Mouse (Mus musculus) Patski (cell line): ENCODE measurements around the gene Catsperg1. TPM values are rescaled to one million over a fixed set of nuclear protein-coding genes. Genes with fewer than 3 reads are reported as not detected.
A peak's percentile ranks its signal among the peaks of the same experiment; 100 is the strongest.
"Not testable (repeated sequence)": the region's sequence is repeated elsewhere in the genome, so short reads cannot be mapped to it uniquely, and the experiment has no call there.

ENCODE experiments used
- ATAC-seq: fragments of 100-300 bp; one replicate; pipeline ENCODE4 v1.8.0; 2021
- CTCF ChIA-PET: fragments of 350-600 bp; sonication (Branson Sonifier 250); formaldehyde crosslinking; loops from one replicate; lab custom pipeline; 2022; ENCODE audit warnings: inconsistent platforms; lab: Charles Lee
- POLR2A ChIA-PET: fragments of 350-600 bp; sonication (Branson Sonifier 250); formaldehyde crosslinking; loops from one replicate; lab custom pipeline; 2022; ENCODE audit warnings: antibody characterized with exemption, inconsistent platforms; lab: Charles Lee
- DNase-seq: peaks from one replicate; pipeline ENCODE4 v3.0.0-alpha.2; 2011; ENCODE audit warnings: low read depth, low spot score
- H3K27me3 ChIP-seq: fragments of 371-371 bp; one replicate; pipeline ENCODE4 v1.5.1; 2021
- CTCF ChIP-seq: fragments of 100-300 bp; IDR thresholded peaks from one replicate; pipeline ENCODE4 v1.5.1; 2021
- in situ Hi-C: fragments of 300-500 bp; cut with MboI; formaldehyde crosslinking; loops from 3 replicates; pipeline ENCODE4 v1.11.1; 2018; ENCODE audit warnings: low pct_unique_long_range_greater_than_20kb, mixed read lengths
- polyA plus RNA-seq: library from polyadenylated mRNA; unstranded; gene quantifications from one replicate; pipeline ENCODE4 v1.2.3, GENCODE M21; 2021

The Catsperg1 gene
- polyA plus RNA-seq, 1 experiment from 2014 or later, result not detected

DNA sequence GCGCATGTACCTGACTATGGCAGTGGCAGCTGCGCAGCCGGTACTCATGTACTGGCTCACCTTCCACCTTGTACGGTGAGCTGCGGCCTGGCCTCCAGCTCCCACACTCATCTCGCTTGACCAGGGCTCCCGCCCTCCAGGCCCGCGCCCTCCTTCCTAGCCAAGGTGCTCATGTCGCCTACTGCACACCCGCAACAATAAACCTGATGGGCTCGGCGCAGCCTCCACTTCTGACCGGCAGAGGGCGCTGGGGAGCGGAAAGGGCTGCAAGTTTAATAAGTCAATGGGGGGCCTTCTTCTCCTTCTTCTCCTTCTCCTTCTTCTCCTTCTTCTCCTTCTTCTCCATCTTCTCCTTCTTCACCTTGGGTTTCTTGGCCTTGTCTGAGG, 33.5 kb upstream of the Catsperg1 start:
- no peaks in the 10 kb centered on the region for H3K27me3 ChIP-seq
- POLR2A ChIA-PET, result interaction anchor here (0.8 to 4.6 kb wide), 11 partner anchors 8 to 67 kb away, joined by 3 to 49 read pairs (median 7); partner anchors contain the start of gene Spint2
- CTCF ChIA-PET, result interaction anchor here (0.7 to 3.9 kb wide), 16 partner anchors 9 to 300 kb away, joined by 3 to 29 read pairs (median 6); partner anchors contain the start of genes Spint2 and Yif1b
- in situ Hi-C loops, result loop anchor here (5.0 kb wide), 1 partner anchor 35 kb away; the partner anchor contains the start of gene Spint2
- DNase-seq (no peak), ATAC-seq (no peak)
- no peak for TF ChIP-seq CTCF

DNA sequence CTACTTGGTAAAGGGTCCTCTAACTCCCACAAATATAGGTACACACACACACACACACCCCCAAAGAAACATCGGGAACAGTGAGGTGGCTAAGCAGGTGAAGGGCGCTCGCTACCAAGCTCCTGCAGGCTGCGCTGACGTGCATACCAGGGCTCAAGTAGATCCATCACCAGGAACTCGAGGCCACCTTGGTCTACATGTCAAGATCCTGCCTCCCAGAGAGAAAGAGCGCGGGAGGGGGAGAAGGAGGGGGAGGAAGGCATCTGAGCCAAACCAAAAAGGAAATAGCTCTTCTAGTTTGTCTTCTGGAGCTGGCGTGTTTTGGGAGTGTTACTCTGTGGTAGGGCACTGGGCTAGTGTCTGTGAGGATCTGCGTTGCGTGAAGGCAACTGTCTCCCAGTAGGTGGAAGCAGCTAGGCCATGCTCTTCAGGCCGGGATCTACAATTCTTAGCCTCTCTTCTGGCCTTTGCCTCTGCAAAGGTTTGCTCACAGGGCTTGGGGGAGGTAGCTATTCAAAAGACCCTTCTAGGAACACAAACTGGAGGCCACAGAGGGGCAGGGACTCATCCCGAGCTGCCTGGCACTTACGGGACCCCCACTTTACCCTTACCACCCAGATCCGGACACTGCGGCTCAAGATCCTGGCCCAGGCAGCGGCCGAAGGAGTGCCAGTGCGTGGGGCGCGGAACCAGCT, 32.9 kb upstream of the Catsperg1 start:
- CTCF ChIA-PET, result interaction anchor here (0.8 to 3.9 kb wide), 12 partner anchors 9 to 299 kb away, joined by 3 to 29 read pairs (median 10); partner anchors contain the start of genes Spint2 and Yif1b
- ATAC-seq, result no peak
- POLR2A ChIA-PET, result interaction anchor here (0.6 to 4.6 kb wide), 12 partner anchors 8 to 394 kb away, joined by 3 to 49 read pairs (median 7); partner anchors contain the start of gene Spint2

DNA sequence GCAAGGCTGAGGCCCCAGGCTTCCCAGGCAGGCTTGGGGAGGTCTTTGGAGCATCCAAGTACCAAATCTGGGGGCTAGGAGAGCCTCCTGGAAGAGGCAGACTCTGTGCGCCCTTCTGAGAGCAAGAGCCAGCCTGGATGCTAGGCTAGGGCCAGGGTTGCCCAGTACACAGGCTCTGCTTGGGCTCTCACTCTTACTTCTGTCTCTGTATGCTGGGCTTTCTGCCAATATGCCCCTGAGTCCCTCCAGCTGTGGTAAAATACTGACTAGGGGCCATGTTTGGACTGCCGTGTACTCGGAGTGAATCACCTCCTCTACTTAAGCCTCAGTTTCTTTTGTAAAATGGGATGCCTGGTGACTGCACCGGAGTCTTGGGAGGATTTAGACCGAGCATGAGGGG, 32.2 kb upstream of the Catsperg1 start:
- no peak for TF ChIP-seq CTCF
- CTCF ChIA-PET, result interaction anchor here (1.9 to 3.9 kb wide), 6 partner anchors 23 to 55 kb away, joined by 6 to 29 read pairs (median 16); partner anchors contain the start of gene Spint2
- no peaks in the 10 kb centered on the region for H3K27me3 ChIP-seq
- no peak for ATAC-seq
- POLR2A ChIA-PET, result interaction anchor here (0.6 to 4.6 kb wide), 5 partner anchors 25 to 393 kb away, joined by 3 to 49 read pairs (median 8); partner anchors contain the start of gene Spint2
- in situ Hi-C loops, result loop anchor here (5.0 kb wide), 1 partner anchor 36 kb away; the partner anchor contains the start of gene Spint2
- no peak for DNase-seq

More for the DNA sequence above, 32.9 kb upstream of the Catsperg1 start:
- no peak for DNase-seq
- no peak for TF ChIP-seq CTCF
- no peaks in the 10 kb centered on the region for H3K27me3 ChIP-seq
- in situ Hi-C loops, result loop anchor here (5.0 kb wide), 1 partner anchor 36 kb away; the partner anchor contains the start of gene Spint2

DNA sequence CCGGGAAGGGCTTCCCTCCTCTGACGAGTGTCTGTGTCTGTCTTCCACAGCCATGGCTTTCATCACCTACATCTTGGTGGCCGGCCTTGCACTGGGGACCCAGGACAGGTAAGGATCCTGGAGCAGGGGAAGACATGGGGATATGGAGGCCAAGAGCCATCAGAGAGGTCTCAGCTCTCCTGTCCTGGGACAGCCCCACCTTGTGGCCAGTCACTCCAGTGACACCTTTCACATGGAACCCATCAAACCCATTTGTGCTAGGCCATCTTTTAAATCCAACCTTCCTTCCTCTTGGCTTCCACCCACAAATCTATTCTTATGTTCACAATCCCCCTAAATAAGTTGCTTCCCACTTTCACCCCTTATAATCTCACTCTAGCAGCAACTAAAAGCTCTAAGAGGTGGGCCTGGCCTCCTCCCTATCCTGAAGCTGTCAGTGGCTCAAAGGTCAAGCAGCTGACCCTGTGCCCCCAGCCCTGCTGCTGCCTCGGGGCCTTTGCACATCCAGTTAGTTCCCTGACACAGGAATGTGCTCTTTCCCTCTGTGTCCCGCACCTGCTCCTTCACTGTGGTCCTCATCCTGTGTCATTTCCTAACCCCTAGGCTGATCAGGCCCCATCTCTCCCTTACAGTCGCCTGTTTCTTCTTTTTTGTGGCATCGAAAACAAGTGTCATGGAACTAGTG, 31.0 kb upstream of the Catsperg1 start:
- POLR2A ChIA-PET, result interaction anchor here (1.0 to 1.3 kb wide), 2 partner anchors 28 to 35 kb away, joined by 3 to 5 read pairs; no protein-coding TSS in a partner anchor
- CTCF ChIA-PET, result interaction anchor here (1.2 to 2.4 kb wide), 6 partner anchors 13 to 119 kb away, joined by 3 to 10 read pairs (median 4); no protein-coding TSS in a partner anchor
- in situ Hi-C loops, result loop anchor here (5.0 kb wide), 2 partner anchors 37 to 68 kb away; partner anchors contain the start of gene Spint2
- ATAC-seq (no peak), DNase-seq (no peak)
- H3K27me3 ChIP-seq, result no peaks in the 10 kb centered on the region
- TF ChIP-seq CTCF, result no peak

DNA sequence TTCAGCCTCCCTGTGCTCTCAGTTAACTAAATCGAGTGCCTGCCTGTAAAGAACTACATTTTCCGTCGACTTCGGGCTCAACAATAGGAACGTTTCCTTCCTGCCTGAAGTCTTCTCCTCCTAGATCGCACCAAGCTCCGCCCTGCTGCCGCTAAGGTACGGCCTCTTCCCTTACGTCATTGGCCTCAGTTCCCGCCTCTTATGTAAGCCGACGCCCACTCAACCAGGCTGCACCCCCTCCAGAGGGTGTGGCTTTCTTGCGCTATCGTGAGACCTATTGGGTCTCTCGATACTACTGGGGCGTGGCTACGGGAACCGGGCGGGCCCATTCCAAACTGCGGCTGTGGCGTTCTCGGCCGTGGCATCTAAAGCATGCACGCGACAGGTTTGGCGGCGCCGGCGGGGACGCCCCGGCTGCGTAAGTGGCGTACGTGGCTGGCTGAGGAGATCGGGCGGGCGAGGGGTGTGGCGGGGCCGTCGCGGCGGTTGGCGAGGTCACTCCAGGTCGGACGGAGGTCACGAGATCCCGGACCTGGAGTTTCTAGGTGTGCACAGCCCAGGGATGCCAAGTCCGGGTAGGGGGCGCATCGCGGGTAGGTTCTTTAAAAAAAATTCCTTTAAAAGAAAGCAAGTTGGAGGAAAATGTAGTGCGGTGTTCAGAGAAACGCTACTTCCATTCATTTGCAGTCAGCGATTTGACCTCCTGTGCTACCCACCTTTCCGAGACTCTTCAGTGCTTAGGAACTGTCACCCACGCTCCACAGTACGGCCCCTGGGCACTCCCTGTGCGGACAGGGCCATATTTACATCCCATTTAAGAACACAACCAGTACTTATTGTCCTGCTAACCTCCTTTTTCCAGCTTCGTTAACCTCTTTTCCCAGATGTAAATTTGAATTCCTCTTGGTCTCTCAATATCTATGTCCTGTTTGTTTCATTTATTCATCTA, 24.5 kb upstream of the Catsperg1 start, which contains the start of gene Yif1b:
Gene Yif1b, plus strand, starts transcription at position 311 of the 949 bp plus-strand sequence.
- ATAC-seq (peak; percentile 88), DNase-seq (peak; percentile 97)
- peaks cover 2% of the 10 kb centered on the region for H3K27me3 ChIP-seq
- no peak for TF ChIP-seq CTCF
- ChIA-PET CTCF (interaction anchor here (0.6 to 1.2 kb wide), 4 partner anchors 9 to 63 kb away, joined by 3 to 4 read pairs (median 4); no protein-coding TSS in a partner anchor), POLR2A (interaction anchor here (1.4 kb wide), 1 partner anchor 9 kb away, joined by 8 read pairs; the partner anchor contains the start of gene 2200002D01Rik)
- in situ Hi-C loops, result no loop called here

DNA sequence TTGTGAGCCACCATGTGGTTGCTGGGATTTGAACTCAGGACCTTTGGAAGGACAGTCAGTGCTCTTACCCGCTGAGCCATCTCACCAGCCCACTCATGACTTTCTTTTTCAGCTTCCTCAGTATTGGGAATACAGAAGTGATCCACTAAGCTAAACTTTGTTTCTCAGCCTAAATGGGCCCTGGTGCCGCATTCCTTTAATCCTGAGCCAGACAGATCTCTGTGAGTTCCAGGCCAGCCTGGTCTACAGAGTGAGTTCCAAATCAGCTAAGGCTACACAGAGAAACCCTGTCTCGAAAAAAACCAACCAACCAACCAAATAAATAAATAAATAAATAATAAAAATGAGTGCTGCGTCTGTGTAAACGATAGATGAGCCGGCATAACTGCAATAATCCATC, 23.8 kb upstream of the Catsperg1 start:
- in situ Hi-C loops, ATAC-seq, H3K27me3 ChIP-seq, DNase-seq: not testable (repeated sequence)
- ChIA-PET CTCF (interaction anchor here (0.6 to 1.4 kb wide), 4 partner anchors 10 to 63 kb away, joined by 3 to 5 read pairs (median 4); no protein-coding TSS in a partner anchor), POLR2A (interaction anchor here (0.6 kb wide), 1 partner anchor 624 kb away, joined by 3 read pairs; no protein-coding TSS in a partner anchor)

DNA sequence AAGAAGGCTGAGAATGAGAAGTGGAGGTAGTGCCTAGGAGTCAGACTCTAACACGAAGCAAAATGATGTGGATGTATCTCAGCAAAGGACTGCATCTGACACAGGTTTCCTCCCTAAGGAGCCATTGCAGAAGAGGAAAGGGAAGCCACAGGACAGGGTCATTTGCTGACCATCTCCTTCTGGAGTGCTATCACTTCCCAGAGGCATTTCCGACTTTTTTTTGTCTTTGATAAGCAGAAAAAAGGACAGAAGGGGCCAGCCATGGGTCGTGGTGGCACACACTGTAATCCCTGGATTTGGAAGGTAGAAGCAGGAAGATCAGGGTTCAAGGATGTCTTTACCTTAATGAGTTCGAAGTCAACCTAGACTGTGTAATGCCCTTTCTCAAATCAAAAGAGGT, 22.8 kb upstream of the Catsperg1 start:
- ATAC-seq, result no peak
- peaks cover 14% of the 10 kb centered on the region for H3K27me3 ChIP-seq
- TF ChIP-seq CTCF, result no peak
- no peak for DNase-seq
- in situ Hi-C loops, result no loop called here
- CTCF ChIA-PET, result interaction anchor here (0.7 to 1.4 kb wide), 2 partner anchors 58 to 265 kb away, joined by 3 to 5 read pairs; no protein-coding TSS in a partner anchor
- POLR2A ChIA-PET, result no interaction called here

DNA sequence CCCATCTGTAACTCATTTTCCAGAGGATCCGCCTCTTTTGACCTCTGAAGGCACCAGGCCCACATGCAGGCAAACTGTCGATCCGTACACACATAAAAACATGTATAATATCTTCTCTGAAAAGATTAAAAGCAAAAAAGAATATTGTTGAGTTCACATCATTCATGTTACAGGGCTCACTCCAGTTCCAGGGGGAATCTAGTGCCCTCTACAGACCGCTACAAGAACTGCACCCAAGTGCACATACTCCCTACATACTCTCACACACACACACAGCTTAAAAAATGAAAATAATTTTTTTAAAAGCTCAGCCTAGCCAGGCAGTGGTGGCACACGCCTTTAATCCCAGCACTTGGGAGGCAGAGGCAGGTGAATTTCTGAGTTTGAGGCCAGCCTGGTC, 20.8 kb upstream of the Catsperg1 start:
- ATAC-seq (no peak), DNase-seq (no peak)
- ChIA-PET POLR2A (no interaction called here), CTCF (interaction anchor here (0.7 to 0.9 kb wide), 2 partner anchors 8 to 108 kb away, joined by 3 read pairs; no protein-coding TSS in a partner anchor)
- H3K27me3 ChIP-seq, result peaks cover 25% of the 10 kb centered on the region
- TF ChIP-seq CTCF, result no peak
- in situ Hi-C loops, result loop anchor here (5.0 kb wide), 1 partner anchor 97 kb away; no protein-coding TSS in a partner anchor

DNA sequence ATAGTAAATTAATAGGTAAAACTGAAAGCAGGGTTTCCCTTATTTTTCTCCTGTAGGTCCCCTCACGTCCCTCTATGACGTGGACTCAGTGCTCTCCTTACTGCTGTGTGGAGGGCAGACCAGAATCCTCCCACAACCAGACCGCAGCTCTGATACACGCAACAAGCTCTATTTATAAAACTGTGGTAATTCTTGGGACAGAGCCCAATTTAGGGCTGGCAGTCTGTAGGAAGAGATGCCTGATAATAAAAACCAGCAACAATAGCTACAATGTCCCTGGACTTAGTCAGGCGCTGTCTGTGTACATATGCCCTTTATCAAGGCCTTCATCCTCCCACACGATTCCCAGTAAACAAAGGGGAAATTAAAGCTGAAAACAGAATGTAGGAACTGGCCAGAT, 19.9 kb upstream of the Catsperg1 start:
- POLR2A ChIA-PET, result no interaction called here
- ATAC-seq, result no peak
- peaks cover 29% of the 10 kb centered on the region for H3K27me3 ChIP-seq
- CTCF ChIA-PET, result no interaction called here
- TF ChIP-seq CTCF, result no peak
- in situ Hi-C loops, result loop anchor here (5.0 kb wide), 1 partner anchor 96 kb away; no protein-coding TSS in a partner anchor
- no peak for DNase-seq
